Mouse (Mus musculus) olfactory bulb, adult 2 months (tissue): ENCODE results near the gene Cidec.

ENCODE experiments used
- CTCF ChIP-seq: fragments of 200-500 bp; IDR thresholded peaks from 2 replicates; pipeline ENCODE4 v1.5.1; 2012; ENCODE audit warnings: low read depth, mild to moderate bottlenecking, low read length, moderate library complexity; ENCODE audit not compliant: insufficient read depth
- POLR2A ChIP-seq: fragments of 200-500 bp; IDR thresholded peaks from 2 replicates; pipeline ENCODE4 v1.6.1; 2012; ENCODE audit warnings: mild to moderate bottlenecking, low read depth, low read length, moderate library complexity; ENCODE audit not compliant: insufficient read depth

- peak; percentile 18; the same call in 1 of the 2 replicates for TF ChIP-seq CTCF
- no peak for TF ChIP-seq POLR2A
Measured at GRCm38 (mm10) chr6:113483729-113484128, 48.2 kb upstream of the Cidec start.
